Mouse (Mus musculus): ENCODE measurements around the gene Smpd2. TPM values are rescaled to one million over a fixed set of nuclear protein-coding genes. Genes with fewer than 3 reads are reported as not detected.

Smpd2 gene
- 28.4 and 33.8 TPM in 2 replicates for polyA plus RNA-seq (2015; fragmentation: Nextera tagmentation; extraction: Ambion mirVana)

GRCm38 (mm10) chr10:41489708-41490517 lies at the start of gene Smpd2, which contains the start of gene Ppil6:
Gene Smpd2 (minus strand): TSS chr10:41490369.
Gene Ppil6 (plus strand): TSS chr10:41490439.
- H3K4me3 ChIP-seq, result peak within 1 kb of the TSS; percentile 61
- ATAC-seq (ENCODE audit: low read depth), result peak; percentile 97
- no peaks in the 10 kb centered on the region for H3K9me3 ChIP-seq
- peaks cover 32% of the 10 kb centered on the region for H3K36me3 ChIP-seq
- peaks cover 22% of the 10 kb centered on the region for H3K4me1 ChIP-seq (replicated peaks)
- H3K4me2 ChIP-seq, result peak within 1 kb of the TSS; percentile 96
- no peak within 1 kb of the TSS for H3K27ac ChIP-seq (replicated peaks)
- WGBS, result 2% methylated on average over 50 of the region's 50 CpGs
- no peaks in the 10 kb centered on the region; the same call in 1 of the 2 replicates for H3K27me3 ChIP-seq
- peak within 1 kb of the TSS; percentile 77 for H3K9ac ChIP-seq

- ATAC-seq (ENCODE audit: low read depth), result no peak
- Histone ChIP-seq H3K27me3 (no peaks in the 10 kb centered on the region), H3K4me2 (no peak overlapping the region), H3K4me1 (replicated peaks) (0 out of 2 replicates have a peak, but pooled peaks cover 1% of the 10 kb centered on the region), H3K9me3 (no peaks in the 10 kb centered on the region), H3K9ac (no peak overlapping the region), H3K36me3 (peaks cover 41% of the 10 kb centered on the region), H3K27ac (replicated peaks) (no peak overlapping the region), H3K4me3 (no peak overlapping the region)
- WGBS, result 94% methylated on average over 4 of the region's 4 CpGs
Observed at GRCm38 (mm10) chr10:41538986-41539385, 48.8 kb upstream of the Smpd2 start.

GRCm38 (mm10) chr10:41537983-41538330 lies 47.8 kb upstream of the Smpd2 start:
- no peak overlapping the region for H3K4me2 ChIP-seq
- no peaks in the 10 kb centered on the region for H3K9me3 ChIP-seq
- H3K27me3 ChIP-seq, result no peaks in the 10 kb centered on the region
- peaks cover 51% of the 10 kb centered on the region for H3K36me3 ChIP-seq
- WGBS, result 92% methylated on average over 3 of the region's 3 CpGs
- H3K4me1 ChIP-seq (replicated peaks), result no peaks in the 10 kb centered on the region
- no peak overlapping the region for H3K27ac ChIP-seq (replicated peaks)
- no peak overlapping the region for H3K9ac ChIP-seq
- no peak for ATAC-seq (ENCODE audit: low read depth)
- no peak overlapping the region for H3K4me3 ChIP-seq

GRCm38 (mm10) chr10:41537226-41537982 lies 47.2 kb upstream of the Smpd2 start:
- 93% methylated on average over 4 of the region's 4 CpGs for WGBS
- ATAC-seq (ENCODE audit: low read depth), result no peak
- H3K36me3 ChIP-seq, result peaks cover 57% of the 10 kb centered on the region

GRCm38 (mm10) chr10:41536714-41537113 lies 46.5 kb upstream of the Smpd2 start:
- Histone ChIP-seq H3K9ac (no peak overlapping the region), H3K36me3 (peaks cover 58% of the 10 kb centered on the region), H3K27ac (replicated peaks) (no peak overlapping the region), H3K27me3 (no peaks in the 10 kb centered on the region), H3K4me2 (no peak overlapping the region), H3K4me3 (no peak overlapping the region), H3K9me3 (no peaks in the 10 kb centered on the region), H3K4me1 (replicated peaks) (no peaks in the 10 kb centered on the region)
- 97% methylated on average over 1 of the region's 1 CpGs for WGBS
- ATAC-seq (ENCODE audit: low read depth), result no peak

More at GRCm38 (mm10) chr10:41537226-41537982, 47.2 kb upstream of the Smpd2 start:
- Histone ChIP-seq H3K9ac (no peak overlapping the region), H3K4me1 (replicated peaks) (no peaks in the 10 kb centered on the region), H3K4me2 (no peak overlapping the region), H3K27me3 (no peaks in the 10 kb centered on the region), H3K9me3 (no peaks in the 10 kb centered on the region), H3K4me3 (no peak overlapping the region), H3K27ac (replicated peaks) (no peak overlapping the region)

- Histone ChIP-seq H3K4me1 (replicated peaks) (no peaks in the 10 kb centered on the region), H3K36me3 (peaks cover 64% of the 10 kb centered on the region), H3K4me2 (no peak overlapping the region), H3K4me3 (no peak overlapping the region), H3K27ac (replicated peaks) (no peak overlapping the region), H3K27me3 (no peaks in the 10 kb centered on the region), H3K9ac (no peak overlapping the region), H3K9me3 (no peaks in the 10 kb centered on the region)
- 84% methylated on average over 2 of the region's 2 CpGs for WGBS
- no peak for ATAC-seq (ENCODE audit: low read depth)
Observed at GRCm38 (mm10) chr10:41535991-41536390, 45.8 kb upstream of the Smpd2 start.

- no peak overlapping the region for H3K4me2 ChIP-seq
- H3K36me3 ChIP-seq, result peaks cover 70% of the 10 kb centered on the region
- no peak for ATAC-seq (ENCODE audit: low read depth)
- H3K27ac ChIP-seq (replicated peaks), result no peak overlapping the region
- 91% methylated on average over 5 of the region's 5 CpGs for WGBS
- H3K9ac ChIP-seq, result no peak overlapping the region
- no peaks in the 10 kb centered on the region for H3K4me1 ChIP-seq (replicated peaks)
- H3K27me3 ChIP-seq, result no peaks in the 10 kb centered on the region
- no peak overlapping the region for H3K4me3 ChIP-seq
- no peaks in the 10 kb centered on the region for H3K9me3 ChIP-seq
Observed at GRCm38 (mm10) chr10:41529972-41530371, 39.8 kb upstream of the Smpd2 start.

GRCm38 (mm10) chr10:41525696-41526095 lies 35.5 kb upstream of the Smpd2 start:
- H3K9me3 ChIP-seq, result no peaks in the 10 kb centered on the region
- WGBS, result 85% methylated on average over 1 of the region's 1 CpGs
- H3K4me2 ChIP-seq, result no peak overlapping the region
- no peak overlapping the region for H3K9ac ChIP-seq
- no peaks in the 10 kb centered on the region for H3K27me3 ChIP-seq
- peaks cover 30% of the 10 kb centered on the region for H3K4me1 ChIP-seq (replicated peaks)
- H3K36me3 ChIP-seq, result peaks cover 48% of the 10 kb centered on the region
- no peak for ATAC-seq (ENCODE audit: low read depth)
- H3K4me3 ChIP-seq, result no peak overlapping the region
- H3K27ac ChIP-seq (replicated peaks), result no peak overlapping the region

- 78% methylated on average over 3 of the region's 3 CpGs for WGBS
Observed at GRCm38 (mm10) chr10:41523386-41523785, 33.2 kb upstream of the Smpd2 start.

GRCm38 (mm10) chr10:41520410-41520673 lies 30.2 kb upstream of the Smpd2 start:
- Histone ChIP-seq H3K36me3 (peaks cover 12% of the 10 kb centered on the region), H3K27ac (replicated peaks) (no peak overlapping the region), H3K9me3 (no peaks in the 10 kb centered on the region), H3K9ac (peak overlapping the region; percentile 85), H3K4me1 (replicated peaks) (peaks cover 32% of the 10 kb centered on the region), H3K4me3 (peak overlapping the region; percentile 79), H3K27me3 (no peaks in the 10 kb centered on the region), H3K4me2 (peak overlapping the region; percentile 62)
- WGBS, result 6% methylated on average over 5 of the region's 5 CpGs
- ATAC-seq (ENCODE audit: low read depth), result no peak

More at GRCm38 (mm10) chr10:41523386-41523785, 33.2 kb upstream of the Smpd2 start:
- Histone ChIP-seq H3K9me3 (no peaks in the 10 kb centered on the region), H3K4me3 (no peak overlapping the region), H3K27ac (replicated peaks) (no peak overlapping the region), H3K36me3 (peaks cover 28% of the 10 kb centered on the region), H3K4me1 (replicated peaks) (peaks cover 32% of the 10 kb centered on the region), H3K9ac (no peak overlapping the region), H3K27me3 (no peaks in the 10 kb centered on the region), H3K4me2 (no peak overlapping the region)
- ATAC-seq (ENCODE audit: low read depth), result no peak

GRCm38 (mm10) chr10:41519640-41520409 lies 29.7 kb upstream of the Smpd2 start:
- WGBS, result under 1% methylated on average over 65 of the region's 65 CpGs
- Histone ChIP-seq H3K27me3 (no peaks in the 10 kb centered on the region), H3K4me3 (peak overlapping the region; percentile 79), H3K9me3 (no peaks in the 10 kb centered on the region), H3K36me3 (peaks cover 10% of the 10 kb centered on the region), H3K27ac (replicated peaks) (peak overlapping the region; percentile 97), H3K4me2 (peak overlapping the region; percentile 62), H3K4me1 (replicated peaks) (peaks cover 32% of the 10 kb centered on the region), H3K9ac (peak overlapping the region; percentile 85)
- peak; percentile 73; the same call in 1 of the 2 replicates for ATAC-seq (ENCODE audit: low read depth)

Measured in neural tube, embryonic 13.5 days (tissue).